Mouse (Mus musculus) liver, adult 2 months (tissue): ENCODE data around the gene Dbi.

Experiments used
- CTCF ChIP-seq: fragments of 200-500 bp; IDR thresholded peaks from 2 replicates; pipeline ENCODE4 v1.5.1; 2011; ENCODE audit warnings: low read depth, low read length, control low read depth
- POLR2A ChIP-seq: fragments of 200-500 bp; IDR thresholded peaks from 2 replicates; pipeline ENCODE4 v1.6.1; 2011; ENCODE audit warnings: low read length, control low read depth; ENCODE audit not compliant: insufficient read depth; ENCODE audit errors: extremely low read depth

DNA sequence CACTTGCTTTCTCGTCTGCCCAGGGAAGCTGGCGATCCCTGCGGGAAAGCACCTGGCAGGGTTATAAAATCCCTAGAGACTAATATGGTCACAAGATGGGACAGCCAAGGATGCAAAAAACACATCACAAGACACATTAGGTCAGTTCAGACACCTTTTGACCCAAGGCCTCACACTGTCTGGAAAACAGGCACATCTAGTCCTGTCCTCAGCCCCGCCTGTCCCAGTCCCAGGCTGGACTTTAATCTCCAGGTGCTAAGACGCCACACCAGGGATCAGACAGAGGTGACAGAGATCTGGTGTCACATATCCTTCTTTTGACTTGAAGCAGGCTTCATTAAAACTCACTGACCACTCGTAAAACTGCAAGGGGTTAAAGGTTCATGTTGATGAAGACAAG is 50.7 kb downstream of the Dbi start:
- TF ChIP-seq CTCF (no peak), POLR2A (no peak)
